Mouse (Mus musculus): ENCODE results near the gene Rab11fip3. TPM values are rescaled to one million over a fixed set of nuclear protein-coding genes. Genes with fewer than 3 reads are reported as not detected.
A peak's percentile ranks its signal among the peaks of the same experiment; 100 is the strongest.
"Not testable (repeated sequence)": the region's sequence is repeated elsewhere in the genome, so short reads cannot be mapped to it uniquely, and the experiment has no call there.

Rab11fip3 gene
- polyA plus RNA-seq (2014; fragmentation: Nextera tagmentation; extraction: Ambion mirVana), result 7.0 and 7.6 TPM in 2 replicates

DNA sequence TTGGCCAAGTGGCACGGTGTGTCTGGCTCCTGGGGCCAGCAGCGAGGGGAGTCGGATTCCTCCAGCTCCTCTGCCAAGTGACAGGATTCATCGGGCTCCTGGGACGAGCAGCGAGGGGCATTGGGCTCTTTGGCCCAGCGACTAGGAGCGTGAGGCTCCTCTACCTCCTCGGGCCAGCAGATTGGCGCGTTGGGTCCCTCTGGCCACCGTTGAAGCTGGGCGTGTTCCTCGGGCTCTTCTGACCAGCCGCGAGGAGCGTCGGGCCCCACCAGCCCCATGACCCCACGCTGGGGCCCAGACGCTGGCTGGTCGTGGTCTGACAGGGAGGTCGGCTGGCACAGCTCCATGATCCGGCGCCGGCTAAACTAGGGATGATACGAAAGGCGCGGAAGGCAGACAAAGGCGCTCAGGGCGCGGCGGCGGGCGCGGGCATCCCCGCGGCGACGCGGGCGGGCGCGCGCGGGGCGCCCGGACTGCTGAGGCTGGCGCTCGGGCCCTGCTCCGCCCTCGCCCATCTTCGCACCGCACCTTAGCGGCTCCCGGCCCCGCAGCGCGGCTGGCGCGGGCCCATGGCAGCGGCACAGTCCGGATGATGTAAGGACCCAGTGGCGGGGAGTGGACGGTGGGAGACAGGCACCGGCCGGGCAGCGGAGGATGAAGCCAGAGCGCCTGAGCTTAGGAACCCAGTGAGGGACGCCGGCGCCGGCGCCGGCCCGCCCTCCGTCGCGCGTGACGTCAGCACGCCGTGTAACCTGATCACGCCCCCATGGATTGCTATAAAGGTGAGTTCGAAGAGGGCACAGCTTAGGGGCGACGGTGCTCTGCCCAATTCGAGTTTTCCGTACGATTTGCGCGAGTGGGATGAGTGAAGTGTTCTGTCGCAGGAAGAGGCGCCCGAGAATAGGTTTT, at the start of gene Rab11fip3:
Gene Rab11fip3, minus strand, starts transcription at position 725 of the 909 bp plus-strand sequence.
- ATAC-seq (replicated peaks; ENCODE audit: low FRiP score) (peak; percentile 91), DNase-seq (ENCODE audit: low spot score) (peak; percentile 89)
- Histone ChIP-seq H3K4me1 (replicated peaks; ENCODE audit: control insufficient read depth, insufficient read depth, low read length) (peaks cover 21% of the 10 kb centered on the region), H3K27me3 (replicated peaks; ENCODE audit: control insufficient read depth, insufficient read depth, low read length) (peaks cover 48% of the 10 kb centered on the region), H3K9me3 (ENCODE audit: control insufficient read depth, low read length) (no peaks in the 10 kb centered on the region), H3K4me3 (ENCODE audit: low read depth, low read length) (peak within 1 kb of the TSS; percentile 77), H3K36me3 (ENCODE audit: control insufficient read depth, insufficient read depth, low read length) (no peaks in the 10 kb centered on the region), H3K27ac (ENCODE audit: low read depth, low read length) (no peak within 1 kb of the TSS), H3K9ac (ENCODE audit: low read depth, low read length) (peak within 1 kb of the TSS; percentile 65), H3K4me2 (peak within 1 kb of the TSS; percentile 80)
- WGBS, result under 1% methylated on average over 91 of the region's 94 CpGs

DNA sequence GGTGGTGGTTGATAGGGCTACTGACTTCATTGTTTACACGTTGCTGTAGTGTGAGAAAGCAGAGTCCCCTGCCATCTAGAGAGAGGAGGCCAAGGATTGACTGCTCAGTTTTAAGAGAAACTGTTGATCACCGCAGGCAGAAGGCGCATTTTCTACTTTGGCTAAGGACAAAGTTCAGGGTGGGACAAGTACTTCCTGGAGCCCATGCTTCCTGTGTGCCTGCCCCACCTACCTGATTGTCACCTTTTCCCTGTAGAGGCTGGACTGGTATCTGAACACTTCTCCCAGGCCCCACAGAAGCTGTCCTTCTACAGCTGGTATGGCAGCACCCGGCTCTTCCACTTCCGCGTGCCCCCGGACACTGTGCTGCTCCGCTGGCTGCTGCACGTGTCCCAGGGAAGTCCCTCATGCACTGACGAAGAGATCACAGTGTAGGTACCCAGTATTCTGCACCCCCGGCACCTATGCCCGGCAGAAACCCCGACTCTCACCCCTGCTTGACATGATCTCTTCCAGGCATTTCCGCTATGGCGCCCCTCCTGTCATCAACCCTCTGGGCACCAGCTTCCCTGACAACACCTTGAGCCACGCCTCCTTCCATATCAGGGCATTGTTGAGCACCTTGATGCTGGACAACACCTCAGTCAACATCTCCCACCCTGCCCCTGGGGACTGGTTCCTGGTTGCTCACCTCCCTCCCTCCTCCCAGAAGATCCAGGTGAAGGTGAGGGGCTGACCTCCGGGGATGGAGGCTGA, 47.3 kb upstream of the Rab11fip3 start:
- WGBS, result 80% methylated on average over 17 of the region's 17 CpGs
- peaks cover 57% of the 10 kb centered on the region for H3K27me3 ChIP-seq (replicated peaks; ENCODE audit: control insufficient read depth, insufficient read depth, low read length)
- DNase-seq (ENCODE audit: low spot score) (no peak), ATAC-seq (replicated peaks; ENCODE audit: low FRiP score) (no peak)
- no peak overlapping the region for H3K9ac ChIP-seq (ENCODE audit: low read depth, low read length)
- H3K27ac ChIP-seq (ENCODE audit: low read depth, low read length), result no peak overlapping the region
- no peaks in the 10 kb centered on the region for H3K36me3 ChIP-seq (ENCODE audit: control insufficient read depth, insufficient read depth, low read length)
- H3K9me3 ChIP-seq (ENCODE audit: control insufficient read depth, low read length), result no peaks in the 10 kb centered on the region
- no peak overlapping the region for H3K4me3 ChIP-seq (ENCODE audit: low read depth, low read length)
- no peak overlapping the region for H3K4me2 ChIP-seq
- peaks cover 12% of the 10 kb centered on the region; the same call in 1 of the 2 replicates for H3K4me1 ChIP-seq (replicated peaks; ENCODE audit: control insufficient read depth, insufficient read depth, low read length)

DNA sequence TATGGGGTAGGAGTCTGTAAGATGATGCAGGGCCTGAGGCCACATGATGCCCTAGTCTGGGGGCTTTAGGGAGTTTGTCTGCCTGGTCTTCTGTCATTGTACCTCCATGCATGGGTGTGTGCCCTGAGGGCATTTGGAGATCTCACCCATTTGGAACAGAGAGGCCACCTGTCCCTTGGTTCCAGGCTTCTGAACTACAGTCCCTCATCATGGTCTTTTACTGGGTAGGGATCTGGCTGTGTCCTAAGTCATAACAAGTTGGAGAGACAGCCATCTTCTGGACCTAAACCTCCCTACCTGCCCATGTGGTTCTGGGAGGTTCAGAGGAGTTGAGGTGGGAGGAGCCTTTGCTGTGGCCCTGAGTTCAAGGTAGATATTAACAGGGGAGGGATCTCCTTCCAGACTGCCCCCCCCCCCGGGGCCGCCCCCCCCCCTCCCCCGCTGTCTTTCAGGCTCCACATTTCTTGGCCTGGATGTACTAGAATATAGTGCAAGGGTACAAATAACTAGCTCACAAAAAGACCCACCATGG, 46.7 kb upstream of the Rab11fip3 start:
- DNase-seq (ENCODE audit: low spot score), result no peak
- no peak overlapping the region for H3K27ac ChIP-seq (ENCODE audit: low read depth, low read length)
- H3K4me1 ChIP-seq (replicated peaks; ENCODE audit: control insufficient read depth, insufficient read depth, low read length), result peaks cover 13% of the 10 kb centered on the region; the same call in 1 of the 2 replicates
- H3K36me3 ChIP-seq (ENCODE audit: control insufficient read depth, insufficient read depth, low read length), result no peaks in the 10 kb centered on the region
- WGBS, result 44% methylated on average over 3 of the region's 3 CpGs
- no peaks in the 10 kb centered on the region for H3K9me3 ChIP-seq (ENCODE audit: control insufficient read depth, low read length)
- H3K9ac ChIP-seq (ENCODE audit: low read depth, low read length), result no peak overlapping the region
- H3K4me2 ChIP-seq, result no peak overlapping the region
- no peak for ATAC-seq (replicated peaks; ENCODE audit: low FRiP score)
- peaks cover 64% of the 10 kb centered on the region for H3K27me3 ChIP-seq (replicated peaks; ENCODE audit: control insufficient read depth, insufficient read depth, low read length)
- H3K4me3 ChIP-seq (ENCODE audit: low read depth, low read length), result no peak overlapping the region

GRCm38 (mm10) chr17:26115205-26115898, 46.0 kb upstream of the Rab11fip3 start:
- Histone ChIP-seq H3K4me2 (no peak overlapping the region), H3K9me3 (ENCODE audit: control insufficient read depth, low read length) (no peaks in the 10 kb centered on the region), H3K27ac (ENCODE audit: low read depth, low read length) (no peak overlapping the region), H3K27me3 (replicated peaks; ENCODE audit: control insufficient read depth, insufficient read depth, low read length) (peaks cover 70% of the 10 kb centered on the region), H3K9ac (ENCODE audit: low read depth, low read length) (no peak overlapping the region), H3K4me1 (replicated peaks; ENCODE audit: control insufficient read depth, insufficient read depth, low read length) (peaks cover 15% of the 10 kb centered on the region; the same call in 1 of the 2 replicates), H3K36me3 (ENCODE audit: control insufficient read depth, insufficient read depth, low read length) (no peaks in the 10 kb centered on the region), H3K4me3 (ENCODE audit: low read depth, low read length) (no peak overlapping the region)
- 80% methylated on average over 7 of the region's 7 CpGs for WGBS
- DNase-seq (ENCODE audit: low spot score) (no peak), ATAC-seq (replicated peaks; ENCODE audit: low FRiP score) (no peak)

DNA sequence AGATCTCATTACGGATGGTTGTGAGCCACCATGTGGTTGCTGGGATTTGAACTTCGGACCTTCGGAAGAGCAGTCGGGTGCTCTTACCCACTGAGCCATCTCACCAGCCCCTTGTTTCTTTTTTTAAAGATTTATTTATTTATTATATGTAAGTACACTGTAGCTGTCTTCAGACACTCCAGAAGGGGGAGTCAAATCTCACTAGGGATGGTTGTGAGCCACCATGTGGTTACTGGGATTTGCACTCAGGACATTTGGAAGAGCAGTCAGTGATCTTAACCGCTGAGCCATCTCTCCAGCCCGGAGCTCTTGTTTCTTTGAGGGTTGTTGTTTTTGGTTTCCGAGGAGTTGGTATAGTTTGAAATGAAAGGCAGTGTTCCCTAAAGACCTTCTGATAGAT, 45.1 kb upstream of the Rab11fip3 start:
- H3K27ac ChIP-seq (ENCODE audit: low read depth, low read length); ATAC-seq (replicated peaks; ENCODE audit: low FRiP score); H3K4me1 ChIP-seq (replicated peaks; ENCODE audit: control insufficient read depth, insufficient read depth, low read length); H3K36me3 ChIP-seq (ENCODE audit: control insufficient read depth, insufficient read depth, low read length); H3K4me2 ChIP-seq; H3K4me3 ChIP-seq (ENCODE audit: low read depth, low read length); DNase-seq (ENCODE audit: low spot score); H3K9ac ChIP-seq (ENCODE audit: low read depth, low read length); H3K9me3 ChIP-seq (ENCODE audit: control insufficient read depth, low read length): not testable (repeated sequence)
- peaks cover 73% of the 10 kb centered on the region for H3K27me3 ChIP-seq (replicated peaks; ENCODE audit: control insufficient read depth, insufficient read depth, low read length)
- 63% methylated on average over 7 of the region's 7 CpGs for WGBS

DNA sequence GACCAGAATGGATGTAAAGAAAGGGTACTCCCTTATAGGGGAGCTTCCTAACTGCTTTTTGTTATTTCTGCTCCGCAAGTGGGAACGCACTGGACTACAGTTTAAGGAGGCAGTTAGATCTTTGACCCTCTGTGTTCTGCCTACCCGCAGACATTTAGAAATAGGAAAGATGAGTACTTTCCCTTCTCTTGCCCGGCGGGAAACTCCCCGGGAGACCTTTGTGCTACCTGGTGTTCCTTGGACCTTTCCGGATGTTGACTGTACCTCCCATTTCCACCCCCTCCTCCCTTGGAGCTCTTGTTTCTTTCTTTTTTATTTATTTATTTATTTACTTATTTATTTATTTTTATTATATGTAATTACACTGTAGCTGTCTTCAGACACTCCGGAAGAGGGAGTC, 44.7 kb upstream of the Rab11fip3 start:
- 12% methylated on average over 8 of the region's 8 CpGs for WGBS
- peak overlapping the region; percentile 71 for H3K9ac ChIP-seq (ENCODE audit: low read depth, low read length)
- H3K27me3 ChIP-seq (replicated peaks; ENCODE audit: control insufficient read depth, insufficient read depth, low read length), result peaks cover 73% of the 10 kb centered on the region
- peaks cover 8% of the 10 kb centered on the region; the same call in 1 of the 2 replicates for H3K4me1 ChIP-seq (replicated peaks; ENCODE audit: control insufficient read depth, insufficient read depth, low read length)
- H3K9me3 ChIP-seq (ENCODE audit: control insufficient read depth, low read length), result no peaks in the 10 kb centered on the region
- no peak overlapping the region for H3K27ac ChIP-seq (ENCODE audit: low read depth, low read length)
- H3K4me2 ChIP-seq, result peak overlapping the region; percentile 95
- H3K4me3 ChIP-seq (ENCODE audit: low read depth, low read length), result peak overlapping the region; percentile 77
- ATAC-seq (replicated peaks; ENCODE audit: low FRiP score) (no peak), DNase-seq (ENCODE audit: low spot score) (no peak)
- no peaks in the 10 kb centered on the region for H3K36me3 ChIP-seq (ENCODE audit: control insufficient read depth, insufficient read depth, low read length)

DNA sequence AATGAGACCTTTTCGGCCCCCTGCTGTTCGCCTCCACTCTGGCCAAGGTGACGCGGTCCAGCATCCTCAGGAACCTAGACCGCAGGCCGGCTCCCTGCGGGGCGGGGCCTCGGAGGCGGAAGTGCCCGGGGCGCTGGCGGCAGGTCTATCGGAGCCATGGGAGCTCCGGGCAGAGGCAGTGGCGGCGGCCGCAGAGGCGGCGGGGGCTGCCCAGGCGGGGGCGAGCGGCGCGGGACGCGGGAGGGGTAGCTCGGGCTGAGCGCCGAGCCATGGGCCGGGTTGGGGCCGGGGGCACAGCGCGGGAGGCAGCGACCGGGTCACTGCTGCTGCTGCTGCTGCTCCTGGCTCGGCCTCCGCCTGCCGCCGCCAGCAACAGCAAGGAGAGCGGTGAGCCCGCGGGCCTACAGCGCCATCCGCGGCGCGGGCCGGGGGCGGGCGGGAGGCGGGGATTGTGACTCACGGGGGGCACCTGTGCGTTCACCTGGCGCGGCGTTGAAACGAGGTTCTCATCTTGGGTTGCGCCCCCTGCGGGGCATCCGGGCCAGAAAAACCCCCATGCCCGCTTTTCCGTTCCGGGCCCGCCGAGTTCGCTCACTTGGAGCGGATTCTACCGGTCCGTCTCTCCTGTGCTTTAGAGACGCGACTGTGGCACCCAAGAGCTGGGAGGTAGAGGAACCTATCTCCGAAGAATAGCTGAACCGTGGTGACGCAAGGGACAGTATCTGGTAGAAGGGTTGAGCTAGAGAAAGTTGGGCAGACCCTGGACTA, 44.0 kb upstream of the Rab11fip3 start, which contains the start of gene Tmem8:
Gene Tmem8, plus strand, starts transcription at position 119 of the 768 bp plus-strand sequence.
- peak within 1 kb of the TSS; percentile 77 for H3K4me3 ChIP-seq (ENCODE audit: low read depth, low read length)
- ATAC-seq (replicated peaks; ENCODE audit: low FRiP score) (peak; percentile 74), DNase-seq (ENCODE audit: low spot score) (peak; percentile 83)
- H3K9me3 ChIP-seq (ENCODE audit: control insufficient read depth, low read length), result no peaks in the 10 kb centered on the region
- H3K9ac ChIP-seq (ENCODE audit: low read depth, low read length), result peak within 1 kb of the TSS; percentile 71
- H3K27ac ChIP-seq (ENCODE audit: low read depth, low read length), result no peak within 1 kb of the TSS
- peaks cover 8% of the 10 kb centered on the region; the same call in 1 of the 2 replicates for H3K4me1 ChIP-seq (replicated peaks; ENCODE audit: control insufficient read depth, insufficient read depth, low read length)
- under 1% methylated on average over 74 of the region's 75 CpGs for WGBS
- H3K4me2 ChIP-seq, result peak within 1 kb of the TSS; percentile 95
- H3K36me3 ChIP-seq (ENCODE audit: control insufficient read depth, insufficient read depth, low read length), result no peaks in the 10 kb centered on the region
- peaks cover 70% of the 10 kb centered on the region for H3K27me3 ChIP-seq (replicated peaks; ENCODE audit: control insufficient read depth, insufficient read depth, low read length)
